Mouse (Mus musculus) liver, adult 2 months (tissue): ENCODE measurements around the gene Nrxn3.

Experiments used
- CTCF ChIP-seq: fragments of 200-500 bp; IDR thresholded peaks from 2 replicates; pipeline ENCODE4 v1.5.1; 2011; ENCODE audit warnings: low read depth, low read length, control low read depth
- POLR2A ChIP-seq: fragments of 200-500 bp; IDR thresholded peaks from 2 replicates; pipeline ENCODE4 v1.6.1; 2011; ENCODE audit warnings: low read length, control low read depth; ENCODE audit not compliant: insufficient read depth; ENCODE audit errors: extremely low read depth

GRCm38 (mm10) chr12:89482223-89482622 is 759.5 kb downstream of the Nrxn3 start:
- TF ChIP-seq CTCF (no peak), POLR2A (no peak)
